Mouse (Mus musculus) small intestine, adult 2 months (tissue): ENCODE data around the gene Slc6a6.

Experiments
- CTCF ChIP-seq: fragments of 200-500 bp; IDR thresholded peaks from 2 replicates; pipeline ENCODE4 v1.5.1; 2012; ENCODE audit warnings: low read depth, mild to moderate bottlenecking, control low read depth, inconsistent platforms, low read length, moderate library complexity, mixed read lengths; ENCODE audit not compliant: insufficient replicate concordance, insufficient read length; ENCODE audit errors: extremely low read depth
- POLR2A ChIP-seq: fragments of 200-500 bp; IDR thresholded peaks from 2 replicates; pipeline ENCODE4 v1.6.1; 2012; ENCODE audit warnings: low read depth, mild to moderate bottlenecking, control low read depth, inconsistent platforms, low read length, moderate library complexity

DNA sequence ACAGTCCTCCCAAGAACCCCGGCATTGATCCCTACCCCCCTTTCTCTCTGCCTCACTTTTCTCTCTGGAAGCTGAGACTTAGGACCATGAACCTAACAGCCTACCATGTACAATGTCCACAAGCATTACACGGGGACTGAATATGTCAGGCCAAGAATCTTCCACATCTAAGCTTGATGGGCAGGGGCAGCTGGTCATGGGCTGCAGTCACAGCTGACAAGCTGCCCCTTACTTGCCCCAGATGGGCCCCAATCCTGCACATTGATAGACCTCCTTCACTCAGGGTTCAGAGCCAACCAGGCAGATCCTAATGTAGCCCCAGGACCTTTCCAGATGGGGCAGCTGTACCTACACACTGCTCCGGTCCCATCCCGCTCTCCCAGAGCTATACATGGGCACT lies 112.9 kb downstream of the Slc6a6 start:
- TF ChIP-seq CTCF: no peak
- TF ChIP-seq POLR2A: no peak
